21 mouse cellular contexts compared by ENCODE assay signal in genomic region chr5:91801297-91801980, GRCm38 (mm10).
"Had no signal": no experiment of that assay in that cellular context is flagged by ENCODE, and none has a peak within 500 bp of the region (broad histone marks: within the 10 kb centered on the region; RNA-seq: fewer than 3 reads in every experiment).

No protein-coding gene starts in this region.

- DNase-seq: kidney, adult 18-20 months; kidney, adult 9 months; kidney, postnatal 14 days; kidney, postnatal 4 days; left cerebral cortex, postnatal 4 days; liver, postnatal 0 days; lung, embryonic 14.5 days; right cerebral cortex, postnatal 25 days; spleen, adult 18-20 months; thymus, postnatal 25 days had no signal

- H3K9me3 ChIP-seq: limb, embryonic 15.5 days; midbrain, embryonic 12.5 days; midbrain, embryonic 15.5 days; neural tube, embryonic 12.5 days; neural tube, embryonic 15.5 days; stomach, embryonic 15.5 days had no signal

- H3K4me2 ChIP-seq: limb, embryonic 12.5 days; limb, embryonic 15.5 days; liver, embryonic 11.5 days; lung, embryonic 14.5 days; midbrain, embryonic 12.5 days; midbrain, embryonic 15.5 days; neural tube, embryonic 12.5 days; neural tube, embryonic 15.5 days; stomach, embryonic 15.5 days had no signal

- H3K36me3 ChIP-seq: limb, embryonic 12.5 days; limb, embryonic 15.5 days; midbrain, embryonic 12.5 days; midbrain, embryonic 15.5 days; neural tube, embryonic 12.5 days; neural tube, embryonic 15.5 days; stomach, embryonic 15.5 days had no signal

- H3K4me3 ChIP-seq: limb, embryonic 12.5 days; limb, embryonic 15.5 days; midbrain, embryonic 12.5 days; midbrain, embryonic 15.5 days; neural tube, embryonic 12.5 days; neural tube, embryonic 15.5 days; stomach, embryonic 15.5 days had no signal

- H3K27me3 ChIP-seq: limb, embryonic 12.5 days; limb, embryonic 15.5 days; midbrain, embryonic 12.5 days; midbrain, embryonic 15.5 days; neural tube, embryonic 12.5 days; neural tube, embryonic 15.5 days; stomach, embryonic 15.5 days had no signal

- ATAC-seq: liver, postnatal 0 days; lung, postnatal 0 days; midbrain, embryonic 15.5 days had no signal

- H3K4me1 ChIP-seq: limb, embryonic 15.5 days; midbrain, embryonic 12.5 days; midbrain, embryonic 15.5 days; neural tube, embryonic 12.5 days; neural tube, embryonic 15.5 days; stomach, embryonic 15.5 days had no signal

- H3K27ac ChIP-seq: limb, embryonic 12.5 days; limb, embryonic 15.5 days; liver, embryonic 14.5 days; macrophage; midbrain, embryonic 12.5 days; midbrain, embryonic 15.5 days; neural tube, embryonic 12.5 days; neural tube, embryonic 15.5 days; stomach, embryonic 15.5 days had no signal

- H3K9ac ChIP-seq: limb, embryonic 12.5 days; limb, embryonic 15.5 days; liver, embryonic 14.5 days; liver, postnatal 0 days; lung, embryonic 14.5 days; midbrain, embryonic 12.5 days; midbrain, embryonic 15.5 days; neural tube, embryonic 12.5 days; neural tube, embryonic 15.5 days; stomach, embryonic 15.5 days had no signal
